Mouse (Mus musculus) lung, postnatal 0 days (tissue): Measurements from ENCODE around the gene Dock9.

Experiments used
- CTCF ChIP-seq: IDR thresholded peaks from 2 replicates; pipeline ENCODE4 v1.5.1; 2016; ENCODE audit warnings: antibody characterized with exemption, mild to moderate bottlenecking
- EP300 ChIP-seq: IDR thresholded peaks from 2 replicates; pipeline ENCODE4 v1.6.1; 2016; ENCODE audit warnings: antibody characterized with exemption, mild to moderate bottlenecking, control low read depth

- no peak for TF ChIP-seq CTCF
- no peak for TF ChIP-seq EP300
These were observed 87.5 kb downstream of the Dock9 start for GRCm38 (mm10) chr14:121710130-121710529.
